Mouse (Mus musculus) spleen, adult 2 months (tissue): Measurements from ENCODE around the gene Mgll.

Experiments used
- CTCF ChIP-seq: fragments of 200-500 bp; IDR thresholded peaks from 2 replicates; pipeline ENCODE4 v1.5.1; 2011; ENCODE audit warnings: mild to moderate bottlenecking, inconsistent platforms; ENCODE audit not compliant: insufficient read depth, insufficient read length, insufficient replicate concordance; ENCODE audit errors: extremely low read depth
- POLR2A ChIP-seq: fragments of 200-500 bp; IDR thresholded peaks from 2 replicates; pipeline ENCODE4 v1.6.1; 2011; ENCODE audit warnings: low read depth, low read length, inconsistent platforms

DNA sequence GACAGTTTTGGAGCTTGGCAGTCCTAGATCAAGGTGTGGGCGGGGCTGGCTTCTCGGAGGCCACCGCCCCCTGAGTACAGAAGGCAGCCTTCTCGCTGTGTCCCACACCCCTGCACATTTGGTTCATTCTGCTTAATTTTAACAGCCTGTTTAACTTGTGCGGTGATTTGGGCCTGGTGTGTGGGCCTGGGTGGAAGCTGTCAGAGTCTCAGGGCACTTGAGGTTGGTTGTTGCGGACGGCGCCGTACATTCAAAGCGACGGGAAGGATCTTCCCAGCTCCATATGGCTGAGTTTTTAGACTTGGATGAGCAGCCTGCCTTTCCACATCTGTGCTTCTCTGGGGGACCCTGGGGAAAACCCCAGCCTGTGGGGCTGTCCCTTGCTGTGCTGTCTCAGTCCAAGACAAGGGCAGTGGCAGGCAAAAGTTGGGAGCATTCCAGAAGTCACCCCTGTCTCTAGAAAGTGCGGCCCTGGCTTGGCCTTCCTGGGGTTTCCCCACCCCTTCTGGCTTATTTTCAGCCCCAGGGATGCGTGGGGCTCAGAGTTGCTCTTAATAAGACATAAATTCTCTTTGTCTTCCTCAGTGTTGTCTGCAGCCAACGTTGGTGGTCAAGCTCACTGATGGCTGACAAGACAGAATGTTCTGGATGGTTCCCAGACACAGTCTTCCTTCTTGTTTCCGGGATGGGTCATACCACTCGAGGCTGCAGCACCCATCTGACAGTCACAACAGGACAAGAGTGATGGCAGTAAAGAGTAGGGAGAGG is 12.7 kb downstream of the Mgll start:
- TF ChIP-seq CTCF (no peak), POLR2A (no peak)
